Mouse (Mus musculus): ENCODE data around the gene Slc12a6. TPM values are rescaled to one million over a fixed set of nuclear protein-coding genes. Genes with fewer than 3 reads are reported as not detected.
A peak's percentile ranks its signal among the peaks of the same experiment; 100 is the strongest.
"Not testable (repeated sequence)": the region's sequence is repeated elsewhere in the genome, so short reads cannot be mapped to it uniquely, and the experiment has no call there.

Slc12a6 gene
- polyA plus RNA-seq, 1 experiment from 2014 or later = 11.8 TPM

- peak within 1 kb of the TSS; percentile 79 for H3K4me3 ChIP-seq (replicated peaks)
Measured at GRCm38 (mm10) chr2:112266242-112266592, 592 bp downstream of the Slc12a6 start, which contains the start of gene Gm21985. Gm21985 (plus strand) TSS chr2:112266314.

GRCm38 (mm10) chr2:112266780-112267179 lies 1.2 kb downstream of the Slc12a6 start:
- H3K4me2 ChIP-seq (replicated peaks) = peak overlapping the region; percentile 76
- H3K4me3 ChIP-seq (replicated peaks) = peak overlapping the region; percentile 79
- no peaks in the 10 kb centered on the region for H3K9me3 ChIP-seq (replicated peaks)
- no peak overlapping the region for H3K27ac ChIP-seq (replicated peaks)
- 0 out of 2 replicates have a peak overlapping the region, but pooled peaks have one; percentile 15 for H3K9ac ChIP-seq
- 59% methylated on average over 10 of the region's 10 CpGs for WGBS
- no peak for ATAC-seq (ENCODE audit: insufficient number of reproducible peaks, low FRiP score, low TSS enrichment, low read depth)
- H3K27me3 ChIP-seq = no peaks in the 10 kb centered on the region
- peaks cover 41% of the 10 kb centered on the region for H3K4me1 ChIP-seq
- no peaks in the 10 kb centered on the region for H3K36me3 ChIP-seq

More at GRCm38 (mm10) chr2:112266242-112266592, 592 bp downstream of the Slc12a6 start, which contains the start of gene Gm21985:
- peak within 1 kb of the TSS; percentile 55 for H3K9ac ChIP-seq
- H3K36me3 ChIP-seq = no peaks in the 10 kb centered on the region
- peak within 1 kb of the TSS; percentile 85 for H3K27ac ChIP-seq (replicated peaks)
- no peaks in the 10 kb centered on the region for H3K27me3 ChIP-seq
- ATAC-seq (ENCODE audit: insufficient number of reproducible peaks, low FRiP score, low TSS enrichment, low read depth) = peak; percentile 44
- H3K4me1 ChIP-seq = peaks cover 41% of the 10 kb centered on the region
- peak within 1 kb of the TSS; percentile 76 for H3K4me2 ChIP-seq (replicated peaks)
- WGBS = 2% methylated on average over 11 of the region's 11 CpGs
- H3K9me3 ChIP-seq (replicated peaks) = no peaks in the 10 kb centered on the region

GRCm38 (mm10) chr2:112267547-112268269 lies 2.1 kb downstream of the Slc12a6 start:
- H3K27ac ChIP-seq (replicated peaks) = no peak overlapping the region
- no peaks in the 10 kb centered on the region for H3K9me3 ChIP-seq (replicated peaks)
- peak overlapping the region; percentile 76; the same call in 1 of the 2 replicates for H3K4me2 ChIP-seq (replicated peaks)
- no peak overlapping the region for H3K9ac ChIP-seq
- peaks cover 38% of the 10 kb centered on the region for H3K4me1 ChIP-seq
- H3K27me3 ChIP-seq = no peaks in the 10 kb centered on the region
- H3K4me3 ChIP-seq (replicated peaks) = peak overlapping the region; percentile 79
- ATAC-seq (ENCODE audit: insufficient number of reproducible peaks, low FRiP score, low TSS enrichment, low read depth) = no peak
- WGBS = 74% methylated on average over 8 of the region's 8 CpGs
- no peaks in the 10 kb centered on the region for H3K36me3 ChIP-seq

- ATAC-seq (ENCODE audit: insufficient number of reproducible peaks, low FRiP score, low TSS enrichment, low read depth) = no peak
- Histone ChIP-seq H3K4me1 (peaks cover 27% of the 10 kb centered on the region), H3K27ac (replicated peaks) (no peak overlapping the region), H3K27me3 (no peaks in the 10 kb centered on the region), H3K4me2 (replicated peaks) (no peak overlapping the region), H3K36me3 (no peaks in the 10 kb centered on the region), H3K9ac (no peak overlapping the region), H3K4me3 (replicated peaks) (no peak overlapping the region), H3K9me3 (replicated peaks) (no peaks in the 10 kb centered on the region)
- WGBS = 86% methylated on average over 2 of the region's 2 CpGs
Measured at GRCm38 (mm10) chr2:112270011-112270410, 4.4 kb downstream of the Slc12a6 start.

- H3K9me3 ChIP-seq (replicated peaks) = no peaks in the 10 kb centered on the region
- H3K9ac ChIP-seq = no peak overlapping the region
- no peak overlapping the region for H3K27ac ChIP-seq (replicated peaks)
- no peaks in the 10 kb centered on the region for H3K36me3 ChIP-seq
- ATAC-seq (ENCODE audit: insufficient number of reproducible peaks, low FRiP score, low TSS enrichment, low read depth) = no peak
- 90% methylated on average over 2 of the region's 2 CpGs for WGBS
- H3K4me2 ChIP-seq (replicated peaks) = no peak overlapping the region
- no peak overlapping the region for H3K4me3 ChIP-seq (replicated peaks)
- 0 out of 2 replicates have a peak, but pooled peaks cover 5% of the 10 kb centered on the region for H3K4me1 ChIP-seq
- no peaks in the 10 kb centered on the region for H3K27me3 ChIP-seq
Measured at GRCm38 (mm10) chr2:112272909-112273308, 7.3 kb downstream of the Slc12a6 start.

- H3K4me1 ChIP-seq = 0 out of 2 replicates have a peak, but pooled peaks cover 2% of the 10 kb centered on the region
- WGBS = 88% methylated on average over 6 of the region's 6 CpGs
- no peaks in the 10 kb centered on the region for H3K27me3 ChIP-seq
- no peak overlapping the region for H3K9ac ChIP-seq
- ATAC-seq (ENCODE audit: insufficient number of reproducible peaks, low FRiP score, low TSS enrichment, low read depth) = no peak
- no peaks in the 10 kb centered on the region for H3K36me3 ChIP-seq
- H3K4me3 ChIP-seq (replicated peaks) = no peak overlapping the region
- H3K4me2 ChIP-seq (replicated peaks) = no peak overlapping the region
- H3K27ac ChIP-seq (replicated peaks) = no peak overlapping the region
- no peaks in the 10 kb centered on the region for H3K9me3 ChIP-seq (replicated peaks)
Measured at GRCm38 (mm10) chr2:112273474-112273873, 7.8 kb downstream of the Slc12a6 start.

GRCm38 (mm10) chr2:112276870-112277269 lies 11.2 kb downstream of the Slc12a6 start:
- 96% methylated on average over 3 of the region's 3 CpGs for WGBS
- Histone ChIP-seq H3K4me3 (replicated peaks) (no peak overlapping the region), H3K4me1 (no peaks in the 10 kb centered on the region), H3K36me3 (no peaks in the 10 kb centered on the region), H3K9ac (no peak overlapping the region), H3K4me2 (replicated peaks) (no peak overlapping the region), H3K9me3 (replicated peaks) (no peaks in the 10 kb centered on the region), H3K27ac (replicated peaks) (no peak overlapping the region), H3K27me3 (no peaks in the 10 kb centered on the region)
- ATAC-seq (ENCODE audit: insufficient number of reproducible peaks, low FRiP score, low TSS enrichment, low read depth) = no peak

GRCm38 (mm10) chr2:112282846-112283245 lies 17.2 kb downstream of the Slc12a6 start:
- Histone ChIP-seq H3K36me3 (no peaks in the 10 kb centered on the region), H3K4me1 (peaks cover 8% of the 10 kb centered on the region), H3K27me3 (no peaks in the 10 kb centered on the region), H3K9ac (no peak overlapping the region), H3K4me2 (replicated peaks) (no peak overlapping the region), H3K27ac (replicated peaks) (no peak overlapping the region), H3K4me3 (replicated peaks) (no peak overlapping the region), H3K9me3 (replicated peaks) (no peaks in the 10 kb centered on the region)
- no peak for ATAC-seq (ENCODE audit: insufficient number of reproducible peaks, low FRiP score, low TSS enrichment, low read depth)
- WGBS = 95% methylated on average over 1 of the region's 1 CpGs

GRCm38 (mm10) chr2:112284363-112285030 lies 18.9 kb downstream of the Slc12a6 start:
- H3K4me2 ChIP-seq (replicated peaks) = peak overlapping the region; percentile 79
- no peaks in the 10 kb centered on the region for H3K27me3 ChIP-seq
- H3K27ac ChIP-seq (replicated peaks) = no peak overlapping the region
- 3% methylated on average over 21 of the region's 21 CpGs for WGBS
- peak overlapping the region; percentile 47 for H3K4me3 ChIP-seq (replicated peaks)
- ATAC-seq (ENCODE audit: insufficient number of reproducible peaks, low FRiP score, low TSS enrichment, low read depth) = peak; percentile 86
- no peaks in the 10 kb centered on the region for H3K36me3 ChIP-seq
- peak overlapping the region; percentile 28 for H3K9ac ChIP-seq
- peaks cover 8% of the 10 kb centered on the region for H3K4me1 ChIP-seq
- no peaks in the 10 kb centered on the region for H3K9me3 ChIP-seq (replicated peaks)

- Histone ChIP-seq H3K9ac (no peak overlapping the region), H3K4me2 (replicated peaks) (peak overlapping the region; percentile 79), H3K27me3 (no peaks in the 10 kb centered on the region), H3K4me1 (peaks cover 8% of the 10 kb centered on the region), H3K4me3 (replicated peaks) (peak overlapping the region; percentile 47), H3K9me3 (replicated peaks) (no peaks in the 10 kb centered on the region), H3K36me3 (no peaks in the 10 kb centered on the region), H3K27ac (replicated peaks) (no peak overlapping the region)
- no peak for ATAC-seq (ENCODE audit: insufficient number of reproducible peaks, low FRiP score, low TSS enrichment, low read depth)
- 39% methylated on average over 6 of the region's 6 CpGs for WGBS
Measured at GRCm38 (mm10) chr2:112285031-112285390, 19.4 kb downstream of the Slc12a6 start.

- not testable (repeated sequence) for H3K36me3 ChIP-seq; H3K9ac ChIP-seq; H3K27me3 ChIP-seq; H3K4me1 ChIP-seq; H3K9me3 ChIP-seq (replicated peaks); H3K4me3 ChIP-seq (replicated peaks); ATAC-seq (ENCODE audit: insufficient number of reproducible peaks, low FRiP score, low TSS enrichment, low read depth); H3K4me2 ChIP-seq (replicated peaks); H3K27ac ChIP-seq (replicated peaks)
- 100% methylated on average over 1 of the region's 1 CpGs for WGBS
Measured at GRCm38 (mm10) chr2:112286062-112286461, 20.4 kb downstream of the Slc12a6 start.

All from embryonic facial prominence, embryonic 15.5 days (tissue).